Mouse (Mus musculus) kidney, postnatal 10 days (tissue): ENCODE data around the gene Mipep.

Experiments used
- DNase-seq: peaks from one replicate; pipeline ENCODE4 v3.0.0; 2021; ENCODE audit warnings: mixed read lengths

Gene Mipep

DNA sequence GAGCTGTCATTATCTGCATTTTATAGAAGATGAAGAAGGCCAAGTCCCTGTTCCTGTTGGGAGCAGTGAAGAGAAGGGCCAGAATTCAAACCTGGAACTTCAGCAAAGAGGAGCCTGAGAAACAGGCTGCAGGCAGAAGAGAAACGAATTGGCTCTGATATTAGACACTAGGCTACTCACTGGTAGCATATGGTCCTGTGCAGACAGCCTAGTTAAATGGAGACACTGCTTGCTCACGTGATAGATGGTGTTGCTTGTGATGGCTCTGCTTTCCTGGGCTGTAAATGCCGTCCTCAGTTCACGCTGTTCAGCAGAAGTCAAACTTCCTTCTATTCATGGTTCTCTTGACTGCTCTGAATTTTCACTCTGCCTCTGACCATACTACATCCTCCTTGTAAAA, 98.3 kb downstream of the Mipep start:
- DNase-seq = no peak

DNA sequence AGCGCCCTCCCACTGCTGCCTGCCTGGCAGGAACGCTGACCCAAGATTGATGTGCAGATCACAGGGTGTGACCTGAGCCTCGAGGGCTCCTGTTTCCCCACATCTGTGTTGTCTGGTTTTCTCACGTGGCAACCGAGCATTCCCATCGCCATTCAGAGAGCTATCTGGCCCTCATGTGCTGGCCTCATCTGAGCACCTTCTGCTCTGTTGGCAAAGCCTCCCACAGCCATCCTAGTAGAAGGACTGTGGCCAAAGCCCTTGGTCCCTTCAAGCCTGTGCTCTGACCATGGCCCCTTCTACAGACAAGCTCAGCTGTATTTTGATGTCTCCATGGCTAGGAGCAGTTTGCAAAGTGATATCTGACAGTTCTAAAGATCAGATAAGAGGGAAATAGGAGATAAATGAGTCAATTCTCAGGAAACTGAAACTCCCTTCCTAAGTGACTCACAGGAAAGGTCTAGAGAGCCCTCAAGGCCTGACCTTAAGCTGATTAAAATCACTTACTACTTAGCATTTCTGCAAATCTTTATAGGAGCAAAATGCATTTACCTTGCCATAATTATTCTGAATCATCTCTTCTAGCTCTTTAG, 101.1 kb downstream of the Mipep start:
- no peak for DNase-seq

DNA sequence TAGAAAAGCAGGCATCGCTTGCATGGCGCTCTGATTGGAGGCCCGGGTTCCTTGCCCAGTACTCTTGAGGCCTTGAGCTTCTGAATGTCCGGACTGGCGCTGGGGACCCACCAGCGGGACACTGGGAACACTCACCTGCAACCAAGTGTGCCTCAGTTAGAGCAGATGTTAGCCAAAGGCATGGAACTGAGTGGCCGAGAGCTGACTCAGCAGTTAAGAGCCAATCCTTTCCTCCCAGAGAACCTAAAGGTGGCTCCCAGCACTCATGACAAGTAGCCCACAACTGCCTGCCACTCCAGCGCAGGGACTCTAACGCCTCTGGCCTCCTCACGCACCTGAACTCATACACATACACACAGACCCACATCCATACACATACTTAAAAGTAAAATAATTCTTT, 109.5 kb downstream of the Mipep start:
- no peak for DNase-seq

- DNase-seq = no peak
Measured at GRCm38 (mm10) chr14:60895172-60896000, 111.0 kb downstream of the Mipep start.

GRCm38 (mm10) chr14:60898086-60898667, 113.8 kb downstream of the Mipep start:
- DNase-seq = no peak

DNA sequence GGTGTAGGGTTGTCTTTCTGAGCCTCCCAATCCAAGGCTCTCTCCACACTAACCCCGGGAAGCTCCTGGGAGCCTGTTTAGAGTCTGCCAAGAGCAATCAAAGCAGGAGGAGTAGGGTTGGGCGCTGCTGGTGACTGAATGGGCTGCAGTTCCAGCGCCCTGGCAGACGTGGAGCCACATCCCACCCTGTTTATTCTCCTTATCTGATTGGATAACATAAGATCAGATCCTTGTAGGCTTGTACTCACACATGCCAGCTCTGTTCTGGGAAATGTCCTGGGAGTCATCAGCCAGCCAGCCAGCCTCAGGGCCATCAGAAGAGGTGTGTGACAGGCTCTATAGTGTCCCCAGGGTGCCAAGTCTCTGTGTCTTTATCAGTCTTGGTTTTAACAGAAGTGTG, 120.1 kb downstream of the Mipep start:
- DNase-seq = no peak

GRCm38 (mm10) chr14:60906421-60907374, 122.3 kb downstream of the Mipep start:
- DNase-seq = no peak

DNA sequence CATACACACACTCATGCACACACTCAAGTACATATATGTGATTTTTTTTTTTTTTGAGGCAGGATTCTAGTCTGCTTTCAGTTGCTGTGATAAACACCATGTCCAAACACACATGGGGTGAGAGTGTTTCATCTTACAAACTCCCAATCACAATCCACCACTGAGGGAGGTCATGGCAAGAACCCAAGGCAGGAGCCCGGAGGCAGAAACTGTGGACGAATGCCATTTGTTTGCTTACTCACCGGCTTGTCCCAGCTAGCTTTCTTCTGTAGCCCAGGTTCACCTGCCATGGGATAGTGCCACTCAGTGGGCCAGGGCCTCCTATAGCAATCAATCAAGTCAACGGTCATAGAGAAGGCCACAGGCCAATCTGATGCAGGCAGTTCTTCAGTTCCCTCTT, 125.0 kb downstream of the Mipep start:
- DNase-seq = no peak

- DNase-seq = peak; percentile 28
Measured at GRCm38 (mm10) chr14:60910506-60911444, 126.4 kb downstream of the Mipep start.

DNA sequence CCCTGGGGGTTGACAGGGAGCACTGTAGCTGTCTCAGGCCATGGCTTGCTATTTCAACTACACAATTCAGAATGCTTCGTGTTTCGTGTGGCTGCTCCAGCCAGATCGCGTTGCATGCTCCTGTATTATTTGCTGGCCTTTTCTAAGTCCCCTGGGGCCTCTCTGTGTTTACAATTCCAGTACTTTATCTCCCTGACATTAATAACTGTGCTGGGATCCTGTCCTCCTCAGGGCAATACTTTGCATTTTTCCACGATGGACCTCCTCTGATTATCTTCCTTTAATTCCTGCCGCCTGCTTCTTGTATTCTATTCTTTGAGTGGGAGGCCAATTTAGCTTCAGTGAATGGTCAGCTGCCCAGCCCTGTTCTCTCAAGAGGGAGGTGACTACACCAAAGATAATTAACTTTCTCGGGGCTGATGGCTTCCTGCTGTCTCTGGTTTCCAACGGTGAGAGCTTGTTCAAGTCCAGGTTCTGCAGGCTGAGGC, 128.7 kb downstream of the Mipep start:
- peak; percentile 29 for DNase-seq

- DNase-seq = no peak
Measured at GRCm38 (mm10) chr14:60916661-60917060, 132.3 kb downstream of the Mipep start.

- DNase-seq = no peak
Measured at GRCm38 (mm10) chr14:60926011-60926410, 141.6 kb downstream of the Mipep start.

GRCm38 (mm10) chr14:60935705-60936104, 151.3 kb downstream of the Mipep start:
- DNase-seq = no peak

- no peak for DNase-seq
Measured at GRCm38 (mm10) chr14:60937481-60938039, 153.2 kb downstream of the Mipep start.
